Mouse (Mus musculus) CH12.LX (cell line): ENCODE data around the gene Ackr2. TPM values are rescaled to one million over a fixed set of nuclear protein-coding genes. Genes with fewer than 3 reads are reported as not detected.
A peak's percentile ranks its signal among the peaks of the same experiment; 100 is the strongest.

Source experiments
- DNase-seq: peaks from one replicate; pipeline ENCODE4 v3.0.0-alpha.2; 2013; ENCODE audit errors: extremely low read depth
- H3K27ac ChIP-seq: 2 replicates; pipeline ENCODE4 v1.5.1; 2012; ENCODE audit warnings: low read depth, mild to moderate bottlenecking, control low read depth, moderate library complexity; ENCODE audit not compliant: insufficient read depth
- H3K27me3 ChIP-seq: replicated peaks from 2 replicates; pipeline ENCODE3; 2012; ENCODE audit warnings: inconsistent platforms
- H3K36me3 ChIP-seq, 2 experiments: replicated peaks in 1 of 2; 2 replicates each; pipeline versions ENCODE3 to v1.6.1; 2012; ENCODE audit warnings: inconsistent platforms in 1 of 2, low read length in 1 of 2, mild to moderate bottlenecking in 1 of 2, mixed read lengths in 1 of 2, moderate library complexity in 1 of 2; ENCODE audit not compliant: control insufficient read depth in 1 of 2, insufficient read depth in 1 of 2
- H3K4me1 ChIP-seq, 2 experiments: 2 replicates each; pipeline ENCODE4 v1.6.1; 2012; ENCODE audit warnings: inconsistent platforms in 1 of 2, moderate library complexity in 1 of 2; ENCODE audit not compliant: insufficient read depth in 2 of 2, control insufficient read depth in 1 of 2
- H3K4me2 ChIP-seq: 2 replicates; pipeline ENCODE4 v1.6.1; 2012; ENCODE audit warnings: low read depth, mild to moderate bottlenecking, control low read depth; ENCODE audit not compliant: poor library complexity, insufficient read depth, severe bottlenecking
- H3K4me3 ChIP-seq, 3 experiments: fragments of 150-350 bp in 1 of 3; sonication (generic) in 1 of 3; replicated peaks in 1 of 3; 2 replicates each; pipeline versions ENCODE3 to v1.5.1; 2011 to 2012; ENCODE audit warnings: low read depth in 2 of 3, low read length in 2 of 3, mild to moderate bottlenecking in 2 of 3, moderate library complexity in 2 of 3, control low read depth in 1 of 3, improper control_type of control experiment in 1 of 3, inconsistent platforms in 1 of 3, mixed read lengths in 1 of 3; ENCODE audit not compliant: poor library complexity in 1 of 3
- H3K79me2 ChIP-seq: replicated peaks from 2 replicates; pipeline ENCODE4 v1.6.1; 2012; ENCODE audit warnings: mild to moderate bottlenecking, moderate library complexity; ENCODE audit not compliant: control insufficient read depth, poor library complexity, insufficient read depth, severe bottlenecking; ENCODE audit errors: extremely low read depth
- H3K9ac ChIP-seq: 2 replicates; pipeline ENCODE4 v1.6.1; 2012; ENCODE audit warnings: low read depth, mild to moderate bottlenecking, control low read depth, moderate library complexity; ENCODE audit not compliant: insufficient read depth
- H3K9me3 ChIP-seq: replicated peaks from 2 replicates; pipeline ENCODE3; 2012; ENCODE audit warnings: low read length, inconsistent platforms, mixed read lengths
- CHD1 ChIP-seq: IDR thresholded peaks from 2 replicates; pipeline ENCODE4 v1.6.1; 2012; ENCODE audit warnings: low read depth, low read length, improper control_type of control experiment, inconsistent platforms
- CTCF ChIP-seq, 2 experiments: IDR thresholded peaks in 1 of 2; conservative IDR thresholded peaks in 1 of 2; 2 replicates each; pipeline ENCODE4 v1.5.1; 2011 to 2012; ENCODE audit warnings: low read depth in 2 of 2, low read length in 2 of 2, improper control_type of control experiment in 1 of 2, inconsistent platforms in 1 of 2, mild to moderate bottlenecking in 1 of 2, moderate library complexity in 1 of 2
- ELF1 ChIP-seq: IDR thresholded peaks from 2 replicates; pipeline ENCODE4 v1.6.1; 2014; ENCODE audit warnings: low read depth, mild to moderate bottlenecking, inconsistent platforms, low read length, improper control_type of control experiment
- EP300 ChIP-seq: IDR thresholded peaks from 2 replicates; pipeline ENCODE4 v1.6.1; 2011; ENCODE audit warnings: low read length, improper control_type of control experiment
- ETS1 ChIP-seq: conservative IDR thresholded peaks from 2 replicates; pipeline ENCODE4 v1.6.1; 2012; ENCODE audit warnings: low read depth, mild to moderate bottlenecking, inconsistent platforms, low read length, improper control_type of control experiment, moderate library complexity
- KAT2A ChIP-seq: IDR thresholded peaks from 2 replicates; pipeline ENCODE4 v1.6.1; 2012; ENCODE audit warnings: low read length, improper control_type of control experiment, inconsistent platforms; ENCODE audit not compliant: insufficient replicate concordance
- MAFK ChIP-seq: IDR thresholded peaks from 2 replicates; pipeline ENCODE4 v1.6.1; 2011; ENCODE audit warnings: low read length, improper control_type of control experiment; ENCODE audit not compliant: insufficient replicate concordance
- MAX ChIP-seq: IDR thresholded peaks from 2 replicates; pipeline ENCODE4 v1.6.1; 2011; ENCODE audit warnings: low read length, improper control_type of control experiment
- MAZ ChIP-seq: IDR thresholded peaks from 2 replicates; pipeline ENCODE4 v1.6.1; 2012; ENCODE audit warnings: low read depth, mild to moderate bottlenecking, inconsistent platforms, low read length, improper control_type of control experiment, moderate library complexity
- MYC ChIP-seq: IDR thresholded peaks from 2 replicates; pipeline ENCODE4 v1.6.1; 2011; ENCODE audit warnings: low read depth, mild to moderate bottlenecking, improper control_type of control experiment, low read length
- POLR2A ChIP-seq: IDR thresholded peaks from 2 replicates; pipeline ENCODE4 v1.6.1; 2011; ENCODE audit warnings: low read depth, mild to moderate bottlenecking, improper control_type of control experiment, low read length
- POLR2AphosphoS2 ChIP-seq: IDR thresholded peaks from 2 replicates; pipeline ENCODE4 v1.6.1; 2011; ENCODE audit warnings: low read depth, low read length, improper control_type of control experiment
- RAD21 ChIP-seq: IDR thresholded peaks from 2 replicates; pipeline ENCODE4 v1.6.1; 2011; ENCODE audit warnings: low read depth, mild to moderate bottlenecking, low read length, improper control_type of control experiment, moderate library complexity
- RCOR1 ChIP-seq: conservative IDR thresholded peaks from 2 replicates; pipeline ENCODE4 v1.6.1; 2012; ENCODE audit warnings: low read depth, mild to moderate bottlenecking, inconsistent platforms, low read length, improper control_type of control experiment
- SIN3A ChIP-seq: IDR thresholded peaks from 2 replicates; pipeline ENCODE4 v1.6.1; 2012; ENCODE audit warnings: low read length, improper control_type of control experiment, inconsistent platforms
- SMC3 ChIP-seq: IDR thresholded peaks from 2 replicates; pipeline ENCODE4 v1.6.1; 2011; ENCODE audit warnings: low read depth, low read length, improper control_type of control experiment
- TBP ChIP-seq: conservative IDR thresholded peaks from 2 replicates; pipeline ENCODE4 v1.6.1; 2011; ENCODE audit warnings: low read depth, low read length, improper control_type of control experiment
- UBTF ChIP-seq: IDR thresholded peaks from 2 replicates; pipeline ENCODE4 v1.6.1; 2012; ENCODE audit warnings: low read depth, mild to moderate bottlenecking, inconsistent platforms, low read length, improper control_type of control experiment, moderate library complexity
- USF1 ChIP-seq: IDR thresholded peaks from 2 replicates; pipeline ENCODE4 v1.6.1; 2014; ENCODE audit warnings: low read depth, mild to moderate bottlenecking, inconsistent platforms, low read length, improper control_type of control experiment
- USF2 ChIP-seq: conservative IDR thresholded peaks from 2 replicates; pipeline ENCODE4 v1.6.1; 2011; ENCODE audit warnings: low read depth, low read length, improper control_type of control experiment
- ZC3H11A ChIP-seq: IDR thresholded peaks from 2 replicates; pipeline ENCODE4 v1.6.1; 2012; ENCODE audit warnings: low read depth, mild to moderate bottlenecking, inconsistent platforms, low read length, improper control_type of control experiment
- ZKSCAN1 ChIP-seq: IDR thresholded peaks from 2 replicates; pipeline ENCODE4 v1.6.1; 2012; ENCODE audit warnings: low read depth, inconsistent platforms, low read length, improper control_type of control experiment, borderline replicate concordance
- ZMIZ1 ChIP-seq: IDR thresholded peaks from 2 replicates; pipeline ENCODE4 v1.6.1; 2012; ENCODE audit warnings: low read depth, mild to moderate bottlenecking, inconsistent platforms, low read length, improper control_type of control experiment
- ZNF384 ChIP-seq: IDR thresholded peaks from 2 replicates; pipeline ENCODE4 v1.6.1; 2012; ENCODE audit warnings: low read depth, low read length, improper control_type of control experiment, inconsistent platforms
- dilution Hi-C: fragments of 300-500 bp; cut with MboI; formaldehyde crosslinking; loops from 2 replicates; pipeline ENCODE4 v1.14.3; 2020; ENCODE audit warnings: low sequenced_read_pairs; ENCODE audit not compliant: extremely low pct_unique_long_range_greater_than_20kb, extremely low pct_ligation_motif_present
- in situ Hi-C: fragments of 300-500 bp; cut with MboI; formaldehyde crosslinking; loops from 3 replicates; pipeline ENCODE4 v1.14.3; 2019; ENCODE audit warnings: low sequenced_read_pairs, low pct_ligation_motif_present, low pct_unique_long_range_greater_than_20kb, mixed read lengths
- polyA plus RNA-seq: library from polyadenylated mRNA; unstranded; fragments of >175 nt; gene quantifications from 2 replicates; pipeline ENCODE4 v1.2.1, GENCODE M21; 2012; ENCODE audit warnings: low read depth; ENCODE audit not compliant: insufficient read length
- total RNA-seq, 2 experiments: library from RNA; depleted of rRNA; stranded (reverse); fragments of 300-350 nt in 1 of 2; fragments of >200 nt in 1 of 2; gene quantifications; 2 replicates each; pipeline ENCODE4 v1.2.3; 2012 to 2014

Gene Ackr2
- total and polyA plus RNA-seq, 3 experiments: 2.9 to 13.9 (median 9.8) TPM

DNA sequence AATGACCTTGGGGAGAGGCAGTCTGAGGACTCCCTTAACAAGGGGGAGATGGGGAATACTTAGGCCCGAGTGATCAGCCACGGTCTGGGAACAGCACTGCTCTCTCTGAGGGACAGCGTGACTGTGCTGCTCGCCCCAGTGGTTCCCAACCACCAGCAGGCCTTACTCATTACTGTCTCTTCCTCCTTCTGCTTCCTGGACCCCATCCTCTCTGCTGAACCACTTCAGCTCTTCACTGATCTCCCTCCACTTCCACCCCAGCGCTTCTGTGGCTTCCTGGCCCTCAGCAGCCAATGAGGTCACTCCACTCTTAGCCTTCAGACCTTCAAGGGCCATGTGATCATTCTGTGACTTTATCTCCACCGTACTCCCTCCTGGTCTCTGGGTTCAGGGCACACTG is 11.5 kb downstream of the Ackr2 start:
- no peak overlapping the region for H3K9ac ChIP-seq
- no peaks in the 10 kb centered on the region for H3K27me3 ChIP-seq
- peaks cover 38 to 62% of the 10 kb centered on the region in 2 experiments for H3K4me1 ChIP-seq
- TF ChIP-seq USF1 (peak; percentile 35; the same call in 1 of the 2 replicates), TBP (no peak), KAT2A (no peak), MAFK (no peak), ZMIZ1 (no peak), ZNF384 (no peak), CHD1 (no peak), POLR2AphosphoS2 (no peak), CTCF (conservative IDR thresholded peaks at IDR 0.05 in 1 of 2, IDR thresholded peaks at IDR 0.05 in 1 of 2; ENCODE audit: low read depth in 2 of 2, low read length in 2 of 2) (no peak), RCOR1 (no peak), SIN3A (no peak), UBTF (no peak), MAX (peak; percentile 41; the same call in 1 of the 2 replicates), ELF1 (peak; percentile 38; the same call in 1 of the 2 replicates), USF2 (no peak), EP300 (0 out of 2 replicates have a peak, but pooled peaks have one; percentile 29)
- H3K79me2 ChIP-seq: no peaks in the 10 kb centered on the region
- in situ Hi-C loops: no loop called here
- no peak overlapping the region for H3K4me3 ChIP-seq
- peak overlapping the region; percentile 14; the same call in 1 of the 2 replicates for H3K27ac ChIP-seq
- peak; percentile 74 for DNase-seq
- H3K9me3 ChIP-seq: no peaks in the 10 kb centered on the region
- H3K36me3 ChIP-seq: peaks cover 0 to 54% of the 10 kb centered on the region in 2 experiments
- no peak overlapping the region for H3K4me2 ChIP-seq
- dilution Hi-C loops: no loop called here

DNA sequence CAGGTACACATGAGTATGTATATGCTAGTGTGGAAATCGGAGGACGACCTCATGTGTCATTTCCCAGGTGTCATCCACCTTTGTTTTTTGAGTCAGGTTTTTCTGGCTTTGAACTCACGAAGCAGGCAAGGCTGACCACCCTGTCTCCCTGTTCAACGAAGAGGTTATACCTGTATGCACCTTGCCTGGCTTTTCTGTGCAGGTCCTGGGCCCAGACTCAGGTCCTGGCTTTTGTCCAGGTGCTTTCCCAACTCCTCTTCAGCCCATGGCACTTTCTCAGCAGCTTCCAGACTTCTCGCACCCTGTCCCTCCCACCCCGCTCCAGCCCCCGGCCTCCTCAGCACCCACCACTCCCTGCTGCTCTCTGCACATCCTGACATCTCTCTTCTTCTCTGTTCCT is 13.0 kb downstream of the Ackr2 start:
- in situ Hi-C loops: no loop called here

More for the DNA sequence above, 13.0 kb downstream of the Ackr2 start:
- dilution Hi-C loops: no loop called here
- no peaks in the 10 kb centered on the region for H3K79me2 ChIP-seq
- H3K27me3 ChIP-seq: no peaks in the 10 kb centered on the region
- no peaks in the 10 kb centered on the region for H3K9me3 ChIP-seq
- DNase-seq: no peak
- TF ChIP-seq CHD1: no peak
- TF ChIP-seq SMC3: no peak
- no peak for TF ChIP-seq EP300
- no peak for TF ChIP-seq MYC
- no peak for TF ChIP-seq MAZ
- TF ChIP-seq USF1: no peak
- TF ChIP-seq ZC3H11A: no peak
- no peak for TF ChIP-seq POLR2A
- no peak for TF ChIP-seq RCOR1
- no peak for TF ChIP-seq RAD21
- no peak for TF ChIP-seq ZKSCAN1
- no peak for TF ChIP-seq ETS1
- peaks cover 27 to 48% of the 10 kb centered on the region in 2 experiments for H3K4me1 ChIP-seq
- no peak overlapping the region for H3K9ac ChIP-seq
- no peak overlapping the region for H3K4me3 ChIP-seq
- H3K27ac ChIP-seq: no peak overlapping the region
- peaks cover 0 to 54% of the 10 kb centered on the region in 2 experiments for H3K36me3 ChIP-seq
- H3K4me2 ChIP-seq: no peak overlapping the region
